Mouse (Mus musculus): ENCODE results near the gene Zdhhc25.

- no peak for TF ChIP-seq EP300 (IDR thresholded peaks at IDR 0.05; ENCODE audit: low read depth)
- no peak for TF ChIP-seq CTCF (IDR thresholded peaks at IDR 0.05; ENCODE audit: low read depth)
Measured at GRCm38 (mm10) chr15:88565806-88566205, 34.3 kb upstream of the Zdhhc25 start.

All from liver, embryonic 14.5 days (tissue).